Mouse (Mus musculus): ENCODE measurements around the gene Myh2. TPM values are rescaled to one million over a fixed set of nuclear protein-coding genes. Genes with fewer than 3 reads are reported as not detected.

The Myh2 gene
- polyA plus RNA-seq, 1 experiment from 2014 or later = not detected

GRCm38 (mm10) chr11:67148286-67149012 is 22.4 kb upstream of the Myh2 start:
- Histone ChIP-seq H3K27me3 (ENCODE audit: control insufficient read depth, insufficient read depth, low read length) (no peaks in the 10 kb centered on the region), H3K9ac (ENCODE audit: low read length) (no peak overlapping the region), H3K9me3 (ENCODE audit: control insufficient read depth, low read length) (no peaks in the 10 kb centered on the region), H3K36me3 (ENCODE audit: control insufficient read depth, insufficient read depth, low read length) (no peaks in the 10 kb centered on the region), H3K27ac (replicated peaks; ENCODE audit: low read depth, low read length) (no peak overlapping the region), H3K4me3 (ENCODE audit: low read depth, low read length) (no peak overlapping the region), H3K4me1 (ENCODE audit: control insufficient read depth, insufficient read depth, low read length) (no peaks in the 10 kb centered on the region), H3K4me2 (ENCODE audit: low read depth, severe bottlenecking) (no peak overlapping the region)
- 88% methylated on average over 4 of the region's 4 CpGs for WGBS
- DNase-seq (ENCODE audit: low spot score) = no peak
- no peak for ATAC-seq (ENCODE audit: insufficient number of reproducible peaks, low FRiP score, low TSS enrichment, low read depth)

GRCm38 (mm10) chr11:67150237-67150636 is 20.6 kb upstream of the Myh2 start:
- Histone ChIP-seq H3K9me3 (ENCODE audit: control insufficient read depth, low read length) (no peaks in the 10 kb centered on the region), H3K27ac (replicated peaks; ENCODE audit: low read depth, low read length) (no peak overlapping the region), H3K4me1 (ENCODE audit: control insufficient read depth, insufficient read depth, low read length) (no peaks in the 10 kb centered on the region), H3K9ac (ENCODE audit: low read length) (no peak overlapping the region), H3K36me3 (ENCODE audit: control insufficient read depth, insufficient read depth, low read length) (no peaks in the 10 kb centered on the region), H3K4me2 (ENCODE audit: low read depth, severe bottlenecking) (no peak overlapping the region), H3K4me3 (ENCODE audit: low read depth, low read length) (no peak overlapping the region), H3K27me3 (ENCODE audit: control insufficient read depth, insufficient read depth, low read length) (no peaks in the 10 kb centered on the region)
- DNase-seq (ENCODE audit: low spot score) = no peak
- ATAC-seq (ENCODE audit: insufficient number of reproducible peaks, low FRiP score, low TSS enrichment, low read depth) = no peak
- WGBS = 80% methylated on average over 2 of the region's 2 CpGs

GRCm38 (mm10) chr11:67151159-67151558 is 19.7 kb upstream of the Myh2 start:
- no peak overlapping the region for H3K4me3 ChIP-seq (ENCODE audit: low read depth, low read length)
- no peak for DNase-seq (ENCODE audit: low spot score)
- no peak overlapping the region for H3K27ac ChIP-seq (replicated peaks; ENCODE audit: low read depth, low read length)
- H3K27me3 ChIP-seq (ENCODE audit: control insufficient read depth, insufficient read depth, low read length) = no peaks in the 10 kb centered on the region
- H3K4me2 ChIP-seq (ENCODE audit: low read depth, severe bottlenecking) = no peak overlapping the region
- 83% methylated on average over 3 of the region's 3 CpGs for WGBS
- H3K36me3 ChIP-seq (ENCODE audit: control insufficient read depth, insufficient read depth, low read length) = no peaks in the 10 kb centered on the region
- no peaks in the 10 kb centered on the region for H3K4me1 ChIP-seq (ENCODE audit: control insufficient read depth, insufficient read depth, low read length)
- H3K9ac ChIP-seq (ENCODE audit: low read length) = no peak overlapping the region
- no peak for ATAC-seq (ENCODE audit: insufficient number of reproducible peaks, low FRiP score, low TSS enrichment, low read depth)
- no peaks in the 10 kb centered on the region for H3K9me3 ChIP-seq (ENCODE audit: control insufficient read depth, low read length)

GRCm38 (mm10) chr11:67151651-67152630 is 18.9 kb upstream of the Myh2 start:
- Histone ChIP-seq H3K4me2 (ENCODE audit: low read depth, severe bottlenecking) (no peak overlapping the region), H3K9ac (ENCODE audit: low read length) (no peak overlapping the region), H3K36me3 (ENCODE audit: control insufficient read depth, insufficient read depth, low read length) (no peaks in the 10 kb centered on the region), H3K27ac (replicated peaks; ENCODE audit: low read depth, low read length) (no peak overlapping the region), H3K9me3 (ENCODE audit: control insufficient read depth, low read length) (no peaks in the 10 kb centered on the region), H3K4me3 (ENCODE audit: low read depth, low read length) (no peak overlapping the region), H3K27me3 (ENCODE audit: control insufficient read depth, insufficient read depth, low read length) (no peaks in the 10 kb centered on the region), H3K4me1 (ENCODE audit: control insufficient read depth, insufficient read depth, low read length) (no peaks in the 10 kb centered on the region)
- DNase-seq (ENCODE audit: low spot score) (no peak), ATAC-seq (ENCODE audit: insufficient number of reproducible peaks, low FRiP score, low TSS enrichment, low read depth) (no peak)
- WGBS = 88% methylated on average over 16 of the region's 16 CpGs

GRCm38 (mm10) chr11:67153123-67153522 is 17.7 kb upstream of the Myh2 start:
- Histone ChIP-seq H3K4me3 (ENCODE audit: low read depth, low read length) (no peak overlapping the region), H3K36me3 (ENCODE audit: control insufficient read depth, insufficient read depth, low read length) (no peaks in the 10 kb centered on the region), H3K4me1 (ENCODE audit: control insufficient read depth, insufficient read depth, low read length) (no peaks in the 10 kb centered on the region), H3K27me3 (ENCODE audit: control insufficient read depth, insufficient read depth, low read length) (no peaks in the 10 kb centered on the region), H3K9me3 (ENCODE audit: control insufficient read depth, low read length) (no peaks in the 10 kb centered on the region), H3K27ac (replicated peaks; ENCODE audit: low read depth, low read length) (no peak overlapping the region), H3K9ac (ENCODE audit: low read length) (no peak overlapping the region), H3K4me2 (ENCODE audit: low read depth, severe bottlenecking) (no peak overlapping the region)
- DNase-seq (ENCODE audit: low spot score) = no peak
- 62% methylated on average over 1 of the region's 1 CpGs for WGBS
- no peak for ATAC-seq (ENCODE audit: insufficient number of reproducible peaks, low FRiP score, low TSS enrichment, low read depth)

GRCm38 (mm10) chr11:67153843-67154242 is 17.0 kb upstream of the Myh2 start:
- WGBS = 86% methylated on average over 1 of the region's 1 CpGs
- H3K4me3 ChIP-seq (ENCODE audit: low read depth, low read length) = no peak overlapping the region
- no peaks in the 10 kb centered on the region for H3K36me3 ChIP-seq (ENCODE audit: control insufficient read depth, insufficient read depth, low read length)
- ATAC-seq (ENCODE audit: insufficient number of reproducible peaks, low FRiP score, low TSS enrichment, low read depth) (no peak), DNase-seq (ENCODE audit: low spot score) (no peak)
- no peak overlapping the region for H3K27ac ChIP-seq (replicated peaks; ENCODE audit: low read depth, low read length)
- H3K27me3 ChIP-seq (ENCODE audit: control insufficient read depth, insufficient read depth, low read length) = no peaks in the 10 kb centered on the region
- H3K4me1 ChIP-seq (ENCODE audit: control insufficient read depth, insufficient read depth, low read length) = no peaks in the 10 kb centered on the region
- H3K9me3 ChIP-seq (ENCODE audit: control insufficient read depth, low read length) = no peaks in the 10 kb centered on the region
- H3K9ac ChIP-seq (ENCODE audit: low read length) = no peak overlapping the region
- no peak overlapping the region for H3K4me2 ChIP-seq (ENCODE audit: low read depth, severe bottlenecking)

GRCm38 (mm10) chr11:67155650-67156049 is 15.2 kb upstream of the Myh2 start:
- DNase-seq (ENCODE audit: low spot score) = no peak
- no peak overlapping the region for H3K4me3 ChIP-seq (ENCODE audit: low read depth, low read length)
- no peak overlapping the region for H3K4me2 ChIP-seq (ENCODE audit: low read depth, severe bottlenecking)
- no peak for ATAC-seq (ENCODE audit: insufficient number of reproducible peaks, low FRiP score, low TSS enrichment, low read depth)
- H3K4me1 ChIP-seq (ENCODE audit: control insufficient read depth, insufficient read depth, low read length) = no peaks in the 10 kb centered on the region
- H3K9me3 ChIP-seq (ENCODE audit: control insufficient read depth, low read length) = no peaks in the 10 kb centered on the region
- 87% methylated on average over 2 of the region's 2 CpGs for WGBS
- no peak overlapping the region for H3K9ac ChIP-seq (ENCODE audit: low read length)
- no peak overlapping the region for H3K27ac ChIP-seq (replicated peaks; ENCODE audit: low read depth, low read length)
- no peaks in the 10 kb centered on the region for H3K27me3 ChIP-seq (ENCODE audit: control insufficient read depth, insufficient read depth, low read length)
- no peaks in the 10 kb centered on the region for H3K36me3 ChIP-seq (ENCODE audit: control insufficient read depth, insufficient read depth, low read length)

- H3K4me3 ChIP-seq (ENCODE audit: low read depth, low read length) = no peak overlapping the region
- no peak overlapping the region for H3K27ac ChIP-seq (replicated peaks; ENCODE audit: low read depth, low read length)
- no peak overlapping the region for H3K4me2 ChIP-seq (ENCODE audit: low read depth, severe bottlenecking)
- no peaks in the 10 kb centered on the region for H3K27me3 ChIP-seq (ENCODE audit: control insufficient read depth, insufficient read depth, low read length)
- ATAC-seq (ENCODE audit: insufficient number of reproducible peaks, low FRiP score, low TSS enrichment, low read depth) (no peak), DNase-seq (ENCODE audit: low spot score) (no peak)
- H3K36me3 ChIP-seq (ENCODE audit: control insufficient read depth, insufficient read depth, low read length) = no peaks in the 10 kb centered on the region
- H3K9ac ChIP-seq (ENCODE audit: low read length) = no peak overlapping the region
- no peaks in the 10 kb centered on the region for H3K9me3 ChIP-seq (ENCODE audit: control insufficient read depth, low read length)
- WGBS = 84% methylated on average over 3 of the region's 3 CpGs
- no peaks in the 10 kb centered on the region for H3K4me1 ChIP-seq (ENCODE audit: control insufficient read depth, insufficient read depth, low read length)
Measured at GRCm38 (mm10) chr11:67160131-67160530, 10.7 kb upstream of the Myh2 start.

All from limb, embryonic 11.5 days (tissue).